Mouse (Mus musculus) lung, postnatal 14 days (tissue): ENCODE measurements around the gene Olfr740.

Experiments
- DNase-seq: peaks from one replicate; pipeline ENCODE4 v3.0.0; 2021

Olfr740 gene

GRCm38 (mm10) chr14:50445245-50445644 lies at the start of gene Olfr740:
Olfr740 (plus strand) TSS chr14:50445545.
- DNase-seq = no peak

GRCm38 (mm10) chr14:50407268-50407667 lies 38.1 kb upstream of the Olfr740 start, which contains the start of gene Olfr738:
Olfr738 (plus strand) TSS chr14:50407568.
- no peak for DNase-seq

DNA sequence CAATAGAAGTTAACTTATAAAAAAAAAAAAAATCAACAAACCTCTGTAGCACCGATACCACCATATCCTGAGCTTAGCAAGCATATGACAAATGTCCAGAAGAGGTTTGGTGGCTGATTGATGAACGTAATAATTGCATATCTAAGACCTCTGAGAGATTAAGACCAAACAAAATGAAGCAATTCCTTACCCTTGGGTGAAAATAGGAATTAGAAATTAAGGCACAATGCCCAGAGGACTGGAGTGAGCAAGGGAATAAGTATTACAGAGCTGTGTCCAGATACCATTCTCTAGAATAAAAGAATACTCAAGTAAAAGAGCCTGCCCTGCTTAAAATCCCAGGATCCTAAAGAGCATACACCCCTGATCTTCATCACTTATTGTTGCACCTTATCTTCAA lies 27.0 kb upstream of the Olfr740 start, which contains the start of gene Olfr739:
Gene Olfr739, plus strand, starts transcription at position 301 of the 400 bp plus-strand sequence.
- no peak for DNase-seq

- DNase-seq = no peak
Measured at GRCm38 (mm10) chr14:50472438-50472837, 27.1 kb downstream of the Olfr740 start, which contains the start of gene Olfr741. Olfr741 (plus strand) TSS chr14:50472738.

GRCm38 (mm10) chr14:50478406-50478805 lies 33.1 kb downstream of the Olfr740 start:
- no peak for DNase-seq

- no peak for DNase-seq
Measured at GRCm38 (mm10) chr14:50503300-50503699, 58.0 kb downstream of the Olfr740 start, which contains the start of gene Olfr742. Olfr742 (plus strand) TSS chr14:50503600.
